In the genomic region with DNA sequence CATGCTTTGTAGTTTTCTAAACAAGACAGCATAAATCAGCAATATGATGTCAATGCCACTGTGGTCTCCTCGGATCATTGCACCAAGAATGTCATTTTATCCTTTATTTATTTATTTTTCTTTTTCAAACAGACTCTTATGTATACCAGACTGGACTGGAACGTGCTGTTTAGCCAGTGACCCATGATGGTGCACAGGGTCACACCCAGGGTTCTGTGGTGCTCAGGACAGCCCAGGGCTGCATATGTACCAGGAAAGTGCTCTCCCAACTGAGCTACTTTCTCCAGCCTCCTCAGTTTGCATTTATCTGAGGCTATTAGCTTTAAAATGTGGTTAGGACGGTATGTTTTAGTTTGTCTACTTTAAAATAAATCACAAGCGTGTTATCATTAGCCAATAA, we compare ENCODE assay signal across 32 mouse cellular contexts. TPM values are rescaled to one million over a fixed set of nuclear protein-coding genes. Genes with fewer than 3 reads are reported as not detected.
"Had no signal": no experiment of that assay in that cellular context is flagged by ENCODE, and none has a peak within 500 bp of the region (broad histone marks: within the 10 kb centered on the region; RNA-seq: fewer than 3 reads in every experiment).

No protein-coding gene starts in this region.

- H3K9me3 ChIP-seq: limb, embryonic 10.5 days; limb, embryonic 12.5 days; limb, embryonic 13.5 days; limb, embryonic 15.5 days; liver, embryonic 12.5 days; liver, embryonic 13.5 days; liver, embryonic 15.5 days; lung, embryonic 15.5 days; midbrain, embryonic 10.5 days; midbrain, embryonic 12.5 days; midbrain, embryonic 13.5 days; midbrain, embryonic 15.5 days; neural tube, embryonic 12.5 days had no signal

- H3K4me3 ChIP-seq: limb, embryonic 10.5 days; limb, embryonic 12.5 days; limb, embryonic 13.5 days; limb, embryonic 15.5 days; liver, embryonic 12.5 days; liver, embryonic 13.5 days; liver, embryonic 15.5 days; lung, embryonic 15.5 days; megakaryocyte, embryonic 14.5 days; midbrain, embryonic 10.5 days; midbrain, embryonic 12.5 days; midbrain, embryonic 13.5 days; midbrain, embryonic 15.5 days; myocyte; neural tube, embryonic 12.5 days had no signal

- DNase-seq: left cerebral cortex, postnatal 4 days; liver; liver, embryonic 13.5 days; liver, postnatal 0 days; lung, adult 18-20 months; lung, adult 2 months; lung, embryonic 14.5 days; lung, postnatal 10 days; lung, postnatal 14 days; lung, postnatal 36 days; lung, postnatal 4 days; midbrain, embryonic 14.5 days had no signal

- H3K27me3 ChIP-seq: limb, embryonic 12.5 days; limb, embryonic 13.5 days; limb, embryonic 15.5 days; liver, embryonic 12.5 days; liver, embryonic 13.5 days; liver, embryonic 15.5 days; lung, embryonic 15.5 days; midbrain, embryonic 12.5 days; midbrain, embryonic 13.5 days; midbrain, embryonic 15.5 days; neural tube, embryonic 12.5 days had no signal

- H3K27ac ChIP-seq: limb, embryonic 10.5 days; limb, embryonic 12.5 days; limb, embryonic 13.5 days; limb, embryonic 15.5 days; liver, embryonic 12.5 days; liver, embryonic 13.5 days; liver, embryonic 14.5 days; liver, embryonic 15.5 days; lung, embryonic 15.5 days; macrophage; midbrain, embryonic 10.5 days; midbrain, embryonic 12.5 days; midbrain, embryonic 13.5 days; midbrain, embryonic 15.5 days; neural tube, embryonic 12.5 days had no signal

- ATAC-seq: liver, embryonic 12.5 days; liver, postnatal 0 days; lung, postnatal 0 days; midbrain, embryonic 13.5 days; midbrain, embryonic 15.5 days; midbrain, embryonic 16.5 days had no signal

- H3K4me2 ChIP-seq: limb, embryonic 12.5 days; limb, embryonic 13.5 days; limb, embryonic 15.5 days; liver, embryonic 11.5 days; liver, embryonic 12.5 days; liver, embryonic 13.5 days; liver, embryonic 15.5 days; lung, embryonic 14.5 days; lung, embryonic 15.5 days; midbrain, embryonic 11.5 days; midbrain, embryonic 12.5 days; midbrain, embryonic 13.5 days; midbrain, embryonic 15.5 days; neural tube, embryonic 12.5 days had no signal

- H3K36me3 ChIP-seq: limb, embryonic 10.5 days; limb, embryonic 12.5 days; limb, embryonic 13.5 days; limb, embryonic 15.5 days; liver, embryonic 12.5 days; liver, embryonic 13.5 days; liver, embryonic 15.5 days; lung, embryonic 15.5 days; midbrain, embryonic 10.5 days; midbrain, embryonic 12.5 days; midbrain, embryonic 13.5 days; midbrain, embryonic 15.5 days; neural tube, embryonic 12.5 days had no signal

- H3K9ac ChIP-seq: limb, embryonic 12.5 days; limb, embryonic 13.5 days; limb, embryonic 15.5 days; liver, embryonic 12.5 days; liver, embryonic 13.5 days; liver, embryonic 14.5 days; liver, embryonic 15.5 days; liver, postnatal 0 days; lung, embryonic 14.5 days; lung, embryonic 15.5 days; midbrain, embryonic 12.5 days; midbrain, embryonic 13.5 days; midbrain, embryonic 15.5 days; neural tube, embryonic 12.5 days had no signal

- H3K4me1 ChIP-seq: limb, embryonic 10.5 days; limb, embryonic 12.5 days; limb, embryonic 13.5 days; limb, embryonic 15.5 days; liver, embryonic 15.5 days; lung, embryonic 15.5 days; midbrain, embryonic 10.5 days; midbrain, embryonic 12.5 days; midbrain, embryonic 13.5 days; midbrain, embryonic 15.5 days; neural tube, embryonic 12.5 days had no signal

RNA-seq across cellular contexts. Expression of a gene that starts 18.7 kb away (rescaled TPM):
- polyA plus RNA-seq: macrophage had no signal
